ENCODE assay signal across 34 mouse cellular contexts in the genomic region with DNA sequence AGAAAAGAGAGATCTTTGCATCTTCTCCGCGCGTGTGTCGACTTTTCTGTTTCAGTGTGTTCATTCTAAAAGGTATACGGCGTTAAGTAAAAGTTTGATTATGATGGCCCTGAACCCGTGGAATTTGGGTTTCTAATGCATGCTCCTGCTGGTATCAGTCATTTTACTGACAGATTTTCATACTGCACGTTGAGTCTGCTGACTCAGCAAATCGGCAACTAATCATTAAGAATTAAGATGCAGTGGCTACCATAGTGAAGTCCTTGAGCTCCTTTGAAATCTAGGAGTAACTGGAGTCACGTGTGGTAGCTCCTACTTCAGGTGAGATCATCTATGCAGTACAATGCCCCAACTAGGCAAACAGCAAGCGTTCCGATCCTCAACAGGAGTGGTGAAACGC. TPM values are rescaled to one million over a fixed set of nuclear protein-coding genes. Genes with fewer than 3 reads are reported as not detected.
"Had no signal": no experiment of that assay in that cellular context is flagged by ENCODE, and none has a peak within 500 bp of the region (broad histone marks: within the 10 kb centered on the region; RNA-seq: fewer than 3 reads in every experiment).

No protein-coding gene starts in this region.

- H3K27me3 ChIP-seq: embryonic facial prominence, embryonic 12.5 days; embryonic facial prominence, embryonic 13.5 days; embryonic facial prominence, embryonic 15.5 days; forebrain, embryonic 12.5 days; forebrain, embryonic 13.5 days; forebrain, embryonic 15.5 days had no signal

- DNase-seq: cerebellum, adult 9-11 months; cerebellum, postnatal 36 days; embryo, embryonic 11 days; gastrocnemius, adult 2 months; gastrocnemius, postnatal 10 days; gastrocnemius, postnatal 14 days; gastrocnemius, postnatal 25 days; gastrocnemius, postnatal 36 days; heart, adult 11 months; heart, adult 18-20 months; heart, adult 2 months had no signal

- H3K4me2 ChIP-seq: embryonic facial prominence, embryonic 12.5 days; embryonic facial prominence, embryonic 13.5 days; embryonic facial prominence, embryonic 15.5 days; forebrain, embryonic 12.5 days; forebrain, embryonic 13.5 days; forebrain, embryonic 15.5 days had no signal

- H3K9me3 ChIP-seq: embryonic facial prominence, embryonic 10.5 days; embryonic facial prominence, embryonic 12.5 days; embryonic facial prominence, embryonic 13.5 days; embryonic facial prominence, embryonic 15.5 days; forebrain, embryonic 10.5 days; forebrain, embryonic 12.5 days; forebrain, embryonic 13.5 days; forebrain, embryonic 15.5 days; heart, embryonic 10.5 days had no signal

- H3K36me3 ChIP-seq: embryonic facial prominence, embryonic 10.5 days; embryonic facial prominence, embryonic 12.5 days; embryonic facial prominence, embryonic 13.5 days; embryonic facial prominence, embryonic 15.5 days; forebrain, embryonic 10.5 days; forebrain, embryonic 12.5 days; forebrain, embryonic 15.5 days; heart, embryonic 10.5 days had no signal

- H3K4me3 ChIP-seq: embryonic facial prominence, embryonic 10.5 days; embryonic facial prominence, embryonic 12.5 days; embryonic facial prominence, embryonic 13.5 days; embryonic facial prominence, embryonic 15.5 days; erythroblast, embryonic 14.5 days; forebrain, embryonic 10.5 days; forebrain, embryonic 12.5 days; forebrain, embryonic 13.5 days; forebrain, embryonic 15.5 days; gastrocnemius, adult 2 months; heart, adult 2 months; heart, embryonic 10.5 days had no signal

- H3K9ac ChIP-seq: embryonic facial prominence, embryonic 12.5 days; embryonic facial prominence, embryonic 13.5 days; embryonic facial prominence, embryonic 15.5 days; forebrain, embryonic 12.5 days; forebrain, embryonic 13.5 days; forebrain, embryonic 15.5 days; forebrain, postnatal 0 days had no signal

- H3K4me1 ChIP-seq: embryonic facial prominence, embryonic 10.5 days; embryonic facial prominence, embryonic 12.5 days; embryonic facial prominence, embryonic 13.5 days; embryonic facial prominence, embryonic 15.5 days; forebrain, embryonic 10.5 days; forebrain, embryonic 12.5 days; heart, embryonic 10.5 days had no signal

- H3K27ac ChIP-seq: embryonic facial prominence, embryonic 10.5 days; embryonic facial prominence, embryonic 12.5 days; embryonic facial prominence, embryonic 13.5 days; embryonic facial prominence, embryonic 15.5 days; forebrain, embryonic 10.5 days; forebrain, embryonic 12.5 days; forebrain, embryonic 13.5 days; forebrain, embryonic 15.5 days; gastrocnemius, adult 2 months; heart, adult 2 months; heart, embryonic 10.5 days had no signal

RNA-seq across cellular contexts. Expression of gene Toporsl, which starts 1.4 kb away (rescaled TPM):
- total RNA-seq: common myeloid progenitor, adult 5-6 weeks; forebrain, postnatal 0 days; gastrocnemius, adult 2 months; gastrocnemius, adult 8-10 months; gastrocnemius, postnatal 10 days; gastrocnemius, postnatal 14 days; gastrocnemius, postnatal 25 days; gastrocnemius, postnatal 36 days; gastrocnemius, postnatal 4 days; granulocyte monocyte progenitor cell, adult 5-6 weeks; heart, adult 18-20 months; heart, adult 2 months; heart, adult 8-10 months had no signal
- polyA plus RNA-seq: cortical plate, adult 2 months; embryonic facial prominence, embryonic 10.5 days; embryonic facial prominence, embryonic 11.5 days; embryonic facial prominence, embryonic 12.5 days; embryonic facial prominence, embryonic 13.5 days; embryonic facial prominence, embryonic 14.5 days; embryonic facial prominence, embryonic 15.5 days; erythroblast, embryonic 14.5 days; forebrain, embryonic 12.5 days; forebrain, embryonic 13.5 days; forebrain, embryonic 14.5 days; forebrain, embryonic 15.5 days; forebrain, embryonic 16.5 days; forebrain, postnatal 0 days; frontal cortex, adult 2 months; gonadal fat pad, adult 2 months; heart, adult 2 months; heart, embryonic 10.5 days had no signal
